Mouse (Mus musculus): Measurements from ENCODE around the gene Ube4a. TPM values are rescaled to one million over a fixed set of nuclear protein-coding genes. Genes with fewer than 3 reads are reported as not detected.
A peak's percentile ranks its signal among the peaks of the same experiment; 100 is the strongest.

Gene Ube4a
- polyA plus RNA-seq, 1 experiment from 2014 or later, result 14.3 TPM

DNA sequence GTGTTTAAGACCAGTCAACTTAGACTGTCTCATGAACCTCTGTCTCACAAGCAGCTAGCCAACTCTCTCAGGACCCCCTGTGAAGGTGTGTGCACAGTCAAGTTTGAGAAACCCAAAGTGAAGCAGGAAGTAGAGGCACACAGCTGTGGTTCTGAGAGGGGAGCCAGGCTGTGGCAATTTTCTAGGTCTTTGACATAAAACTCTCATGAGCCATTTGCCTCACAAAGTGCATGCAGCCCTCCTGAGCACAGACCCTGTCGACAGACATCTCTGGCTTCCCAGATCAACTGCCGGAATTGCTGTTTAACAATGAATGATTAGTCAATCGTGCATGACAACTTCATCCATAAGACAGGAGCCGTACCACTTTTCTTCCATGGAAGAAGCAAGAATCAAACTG, 42.9 kb upstream of the Ube4a start:
- Histone ChIP-seq H3K4me2 (replicated peaks; ENCODE audit: low read depth) (no peak overlapping the region), H3K9me3 (ENCODE audit: control insufficient read depth, low read length) (no peaks in the 10 kb centered on the region), H3K36me3 (ENCODE audit: control insufficient read depth, insufficient read depth, low read length) (no peaks in the 10 kb centered on the region), H3K27ac (replicated peaks) (no peak overlapping the region), H3K4me3 (ENCODE audit: low read depth, low read length) (no peak overlapping the region), H3K9ac (ENCODE audit: low read length) (no peak overlapping the region), H3K27me3 (ENCODE audit: control insufficient read depth, insufficient read depth, low read length) (no peaks in the 10 kb centered on the region), H3K4me1 (replicated peaks; ENCODE audit: control insufficient read depth, insufficient read depth) (no peaks in the 10 kb centered on the region)
- no peak for ATAC-seq (ENCODE audit: low FRiP score, low TSS enrichment)
- DNase-seq (ENCODE audit: low spot score), result no peak
- TF ChIP-seq CTCF (IDR thresholded peaks at IDR 0.05; ENCODE audit: low read depth), result no peak
- no peak for TF ChIP-seq EP300 (optimal IDR thresholded peaks at IDR 0.05)
- 78% methylated on average over 4 of the region's 4 CpGs for WGBS

DNA sequence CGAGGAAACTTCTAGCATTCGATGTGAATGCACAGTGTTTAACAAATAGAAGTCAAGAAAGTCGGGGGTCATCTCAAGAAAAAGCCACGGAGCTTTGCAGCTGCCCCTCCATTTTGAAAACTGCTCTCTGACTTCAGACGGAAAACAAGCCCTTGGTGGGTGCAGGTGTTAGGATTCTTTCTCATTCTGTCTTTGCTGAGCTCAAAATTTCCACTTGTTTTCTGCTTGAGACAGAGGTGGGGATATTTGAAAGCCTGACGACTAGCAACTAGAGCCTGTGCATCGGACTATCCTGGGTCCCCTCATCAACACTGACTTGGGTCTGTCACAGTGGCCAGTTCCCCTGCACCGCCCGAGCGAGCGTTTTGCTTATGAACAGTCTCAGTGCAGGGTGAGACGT, 42.0 kb upstream of the Ube4a start:
- ATAC-seq (ENCODE audit: low FRiP score, low TSS enrichment), result no peak
- Histone ChIP-seq H3K4me2 (replicated peaks; ENCODE audit: low read depth) (no peak overlapping the region), H3K4me1 (replicated peaks; ENCODE audit: control insufficient read depth, insufficient read depth) (no peaks in the 10 kb centered on the region), H3K9me3 (ENCODE audit: control insufficient read depth, low read length) (no peaks in the 10 kb centered on the region), H3K27ac (replicated peaks) (no peak overlapping the region), H3K9ac (ENCODE audit: low read length) (no peak overlapping the region), H3K4me3 (ENCODE audit: low read depth, low read length) (no peak overlapping the region), H3K27me3 (ENCODE audit: control insufficient read depth, insufficient read depth, low read length) (no peaks in the 10 kb centered on the region), H3K36me3 (ENCODE audit: control insufficient read depth, insufficient read depth, low read length) (no peaks in the 10 kb centered on the region)
- TF ChIP-seq CTCF (IDR thresholded peaks at IDR 0.05; ENCODE audit: low read depth) (no peak), EP300 (optimal IDR thresholded peaks at IDR 0.05) (no peak)
- 54% methylated on average over 12 of the region's 12 CpGs for WGBS
- no peak for DNase-seq (ENCODE audit: low spot score)

DNA sequence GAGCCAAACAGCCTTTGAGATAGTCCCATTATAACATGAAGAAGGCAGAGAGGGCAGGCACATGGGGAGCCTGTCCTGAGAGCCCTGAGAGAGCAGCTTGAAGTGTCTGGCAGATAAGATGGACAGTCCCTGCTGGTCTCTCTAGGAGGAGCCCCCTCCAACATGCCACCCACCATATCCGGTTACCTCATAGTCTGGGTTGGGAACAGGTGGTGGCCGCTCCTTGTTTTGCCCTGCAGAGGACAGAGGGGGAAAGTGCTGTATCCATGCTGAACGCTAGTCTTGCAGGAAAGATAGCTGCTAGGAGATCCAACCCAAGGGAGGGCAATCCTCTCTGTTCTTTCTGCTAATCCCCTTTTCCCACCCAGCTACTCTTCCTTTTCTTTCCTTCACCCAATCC, 34.8 kb upstream of the Ube4a start:
- DNase-seq (ENCODE audit: low spot score) (no peak), ATAC-seq (ENCODE audit: low FRiP score, low TSS enrichment) (no peak)
- H3K4me3 ChIP-seq (ENCODE audit: low read depth, low read length), result no peak overlapping the region
- no peaks in the 10 kb centered on the region for H3K9me3 ChIP-seq (ENCODE audit: control insufficient read depth, low read length)
- no peak for TF ChIP-seq CTCF (IDR thresholded peaks at IDR 0.05; ENCODE audit: low read depth)
- no peak for TF ChIP-seq EP300 (optimal IDR thresholded peaks at IDR 0.05)
- no peaks in the 10 kb centered on the region for H3K36me3 ChIP-seq (ENCODE audit: control insufficient read depth, insufficient read depth, low read length)
- no peak overlapping the region for H3K9ac ChIP-seq (ENCODE audit: low read length)
- no peak overlapping the region for H3K27ac ChIP-seq (replicated peaks)
- no peak overlapping the region for H3K4me2 ChIP-seq (replicated peaks; ENCODE audit: low read depth)
- H3K4me1 ChIP-seq (replicated peaks; ENCODE audit: control insufficient read depth, insufficient read depth), result no peaks in the 10 kb centered on the region
- H3K27me3 ChIP-seq (ENCODE audit: control insufficient read depth, insufficient read depth, low read length), result no peaks in the 10 kb centered on the region
- 51% methylated on average over 2 of the region's 3 CpGs for WGBS

DNA sequence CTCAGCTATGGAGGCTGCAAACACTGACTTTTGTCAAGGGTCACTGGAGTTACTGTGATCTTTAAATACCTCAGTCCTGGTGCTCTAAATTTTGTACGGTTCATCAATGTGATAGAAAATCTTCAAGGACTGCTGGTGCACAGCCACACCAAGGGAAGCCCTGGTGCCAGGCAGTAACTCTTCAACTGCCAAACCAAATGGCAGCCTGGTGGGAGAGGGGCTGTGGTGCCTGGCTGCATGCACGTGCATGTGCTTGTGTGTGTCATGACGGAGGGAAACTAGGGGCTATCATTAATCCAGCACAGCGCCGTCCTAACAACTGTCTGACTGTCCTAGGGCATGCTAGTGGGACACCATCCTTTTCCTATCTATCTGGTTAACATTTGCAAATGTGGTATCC, 34.4 kb upstream of the Ube4a start:
- no peak overlapping the region for H3K9ac ChIP-seq (ENCODE audit: low read length)
- TF ChIP-seq CTCF (IDR thresholded peaks at IDR 0.05; ENCODE audit: low read depth) (no peak), EP300 (optimal IDR thresholded peaks at IDR 0.05) (no peak)
- H3K4me3 ChIP-seq (ENCODE audit: low read depth, low read length), result no peak overlapping the region
- no peaks in the 10 kb centered on the region for H3K9me3 ChIP-seq (ENCODE audit: control insufficient read depth, low read length)
- H3K4me1 ChIP-seq (replicated peaks; ENCODE audit: control insufficient read depth, insufficient read depth), result no peaks in the 10 kb centered on the region
- no peak overlapping the region for H3K27ac ChIP-seq (replicated peaks)
- no peaks in the 10 kb centered on the region for H3K36me3 ChIP-seq (ENCODE audit: control insufficient read depth, insufficient read depth, low read length)
- WGBS, result 75% methylated on average over 5 of the region's 5 CpGs
- H3K27me3 ChIP-seq (ENCODE audit: control insufficient read depth, insufficient read depth, low read length), result no peaks in the 10 kb centered on the region
- ATAC-seq (ENCODE audit: low FRiP score, low TSS enrichment) (no peak), DNase-seq (ENCODE audit: low spot score) (no peak)
- H3K4me2 ChIP-seq (replicated peaks; ENCODE audit: low read depth), result no peak overlapping the region

DNA sequence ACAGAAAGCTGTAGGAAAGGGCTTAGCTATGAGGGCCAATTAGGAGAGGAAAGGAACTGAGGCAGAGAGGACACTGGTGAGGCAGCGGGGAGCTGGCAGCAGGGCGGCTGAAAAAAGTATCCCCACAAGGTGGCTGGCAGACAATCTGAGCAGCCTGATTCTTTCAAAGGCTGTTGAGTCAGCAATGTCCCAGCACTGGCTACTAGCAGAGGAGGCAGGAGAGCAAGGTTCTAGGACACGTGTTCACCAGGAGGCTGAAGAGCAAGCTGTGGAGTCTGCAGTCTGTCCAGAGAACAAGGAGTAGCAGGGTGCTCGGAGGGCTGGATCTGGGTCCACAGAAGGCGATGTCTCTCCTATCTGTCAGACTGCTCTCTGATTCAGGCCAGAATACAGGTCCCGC, 33.8 kb upstream of the Ube4a start:
- Histone ChIP-seq H3K27me3 (ENCODE audit: control insufficient read depth, insufficient read depth, low read length) (no peaks in the 10 kb centered on the region), H3K27ac (replicated peaks) (no peak overlapping the region), H3K9ac (ENCODE audit: low read length) (no peak overlapping the region), H3K4me1 (replicated peaks; ENCODE audit: control insufficient read depth, insufficient read depth) (no peaks in the 10 kb centered on the region), H3K4me2 (replicated peaks; ENCODE audit: low read depth) (no peak overlapping the region), H3K4me3 (ENCODE audit: low read depth, low read length) (no peak overlapping the region), H3K9me3 (ENCODE audit: control insufficient read depth, low read length) (no peaks in the 10 kb centered on the region), H3K36me3 (ENCODE audit: control insufficient read depth, insufficient read depth, low read length) (no peaks in the 10 kb centered on the region)
- DNase-seq (ENCODE audit: low spot score) (no peak), ATAC-seq (ENCODE audit: low FRiP score, low TSS enrichment) (0 out of 2 replicates have a peak, but pooled peaks have one; percentile 15)
- TF ChIP-seq CTCF (IDR thresholded peaks at IDR 0.05; ENCODE audit: low read depth), result 0 out of 2 replicates have a peak, but pooled peaks have one; percentile 10
- TF ChIP-seq EP300 (optimal IDR thresholded peaks at IDR 0.05), result no peak
- 57% methylated on average over 6 of the region's 6 CpGs for WGBS

DNA sequence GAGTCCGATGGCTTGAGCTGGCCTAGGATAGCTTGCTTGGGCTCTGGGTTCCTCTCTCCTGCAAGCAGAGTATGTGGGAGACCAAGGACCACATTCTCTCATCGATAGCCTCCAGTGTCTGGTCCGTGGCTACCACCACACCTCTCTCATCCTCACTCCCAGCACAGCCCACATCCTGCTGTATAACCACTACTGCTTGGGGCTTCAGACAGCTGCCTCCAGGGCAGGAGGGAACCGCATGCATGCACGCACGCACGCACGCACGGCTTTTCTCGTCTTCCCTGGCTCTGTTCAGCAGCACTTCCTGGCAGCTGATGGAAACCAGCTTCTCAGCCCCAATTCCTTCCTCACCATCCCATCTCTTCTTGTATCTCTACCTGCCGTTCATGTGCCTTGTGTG, 32.7 kb upstream of the Ube4a start:
- 67% methylated on average over 11 of the region's 11 CpGs for WGBS
- no peaks in the 10 kb centered on the region for H3K9me3 ChIP-seq (ENCODE audit: control insufficient read depth, low read length)
- no peak for ATAC-seq (ENCODE audit: low FRiP score, low TSS enrichment)
- no peaks in the 10 kb centered on the region for H3K36me3 ChIP-seq (ENCODE audit: control insufficient read depth, insufficient read depth, low read length)
- no peaks in the 10 kb centered on the region for H3K27me3 ChIP-seq (ENCODE audit: control insufficient read depth, insufficient read depth, low read length)
- H3K4me2 ChIP-seq (replicated peaks; ENCODE audit: low read depth), result no peak overlapping the region
- DNase-seq (ENCODE audit: low spot score), result no peak
- H3K4me1 ChIP-seq (replicated peaks; ENCODE audit: control insufficient read depth, insufficient read depth), result no peaks in the 10 kb centered on the region
- no peak overlapping the region for H3K27ac ChIP-seq (replicated peaks)
- no peak overlapping the region for H3K4me3 ChIP-seq (ENCODE audit: low read depth, low read length)
- no peak overlapping the region for H3K9ac ChIP-seq (ENCODE audit: low read length)
- TF ChIP-seq EP300 (optimal IDR thresholded peaks at IDR 0.05) (no peak), CTCF (IDR thresholded peaks at IDR 0.05; ENCODE audit: low read depth) (no peak)
